Mouse (Mus musculus) kidney, adult 2 months (tissue): ENCODE measurements around the gene Ehd4.

Experiments used
- CTCF ChIP-seq: fragments of 200-500 bp; conservative IDR thresholded peaks from 2 replicates; pipeline ENCODE4 v1.5.1; 2011; ENCODE audit warnings: low read depth, mild to moderate bottlenecking, control low read depth, low read length, moderate library complexity, mixed read lengths; ENCODE audit not compliant: insufficient read depth, insufficient read length
- POLR2A ChIP-seq: fragments of 200-500 bp; IDR thresholded peaks from one replicate; pipeline ENCODE4 v1.6.1; 2011; ENCODE audit warnings: low read depth, low read length, control low read depth

GRCm38 (mm10) chr2:120117346-120117745, 37.1 kb downstream of the Ehd4 start:
- TF ChIP-seq POLR2A, result no peak
- TF ChIP-seq CTCF, result no peak
